Mouse (Mus musculus) ES-E14 (cell line): ENCODE measurements at regions not wholly inside any gene's neighbourhood (a gene's known extent, or its start where the extent isn't known, plus 50 kb on each side); places are given as distances from the start of the nearest gene placed in this dataset.

Source experiments
- CHD2 ChIP-seq: IDR thresholded peaks from 2 replicates; pipeline ENCODE4 v1.6.1; 2014; ENCODE audit warnings: mild to moderate bottlenecking, low read depth, low read length, inconsistent platforms
- HCFC1 ChIP-seq: IDR thresholded peaks from 2 replicates; pipeline ENCODE4 v1.6.1; 2012; ENCODE audit warnings: low read length, inconsistent platforms, borderline replicate concordance; ENCODE audit not compliant: insufficient read depth

DNA sequence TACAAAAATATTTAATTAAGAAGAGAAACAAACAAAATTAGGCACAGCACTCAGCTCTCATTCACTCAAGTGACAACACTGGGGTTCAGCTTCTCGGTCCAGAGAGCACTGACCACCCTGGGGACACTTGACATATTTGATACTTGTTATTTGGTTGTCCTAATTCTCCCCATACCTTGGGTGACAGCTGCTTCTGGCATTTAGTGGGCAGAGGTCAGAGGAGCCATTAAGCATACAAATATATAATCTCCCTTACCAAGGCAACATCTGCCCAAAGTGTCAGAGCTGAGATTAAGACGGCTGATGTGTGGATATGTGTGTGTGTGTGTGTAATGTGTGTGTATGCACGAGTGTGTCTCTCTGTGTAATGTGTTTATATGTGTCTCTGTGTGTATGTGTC, 465.7 kb upstream of the Cdh4 start:
- TF ChIP-seq CHD2 (no peak), HCFC1 (no peak)
